Mouse (Mus musculus) adrenal gland, postnatal 25 days (tissue): ENCODE results near the gene Hdgfl3. TPM values are rescaled to one million over a fixed set of nuclear protein-coding genes. Genes with fewer than 3 reads are reported as not detected.

Source experiments
- DNase-seq: peaks from one replicate; pipeline ENCODE4 v3.0.0; 2021; ENCODE audit warnings: mixed read lengths
- total RNA-seq: library from RNA; stranded (reverse); gene quantifications from 2 replicates; pipeline ENCODE4 v1.2.3, GENCODE M21; 2021

Hdgfl3 gene
- total RNA-seq, 1 experiment from 2014 or later = 14.2 TPM

- no peak for DNase-seq
Observed at GRCm38 (mm10) chr7:81899361-81899760, 34.9 kb downstream of the Hdgfl3 start.

GRCm38 (mm10) chr7:81885128-81885527, 49.1 kb downstream of the Hdgfl3 start:
- no peak for DNase-seq

DNA sequence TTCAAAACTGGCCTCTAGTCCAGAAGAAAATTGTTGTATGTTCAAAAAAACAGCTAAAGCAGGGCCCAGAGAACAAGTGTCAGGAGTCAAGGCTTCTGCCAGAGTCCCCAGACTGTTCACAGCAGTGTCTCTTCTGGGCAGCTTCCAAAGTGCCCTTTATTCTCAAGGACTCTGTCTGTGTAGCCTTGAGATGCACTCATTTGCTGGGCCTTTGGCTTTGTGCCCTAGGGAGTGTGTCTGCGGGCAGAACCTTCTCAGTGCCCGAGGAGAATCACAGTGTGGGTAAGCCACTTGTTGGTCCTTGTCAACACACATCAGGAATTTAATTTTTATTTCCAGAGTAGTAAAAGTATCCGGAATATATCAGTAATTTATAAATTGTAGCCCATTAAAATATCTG, 52.7 kb downstream of the Hdgfl3 start:
- peak; percentile 81 for DNase-seq

DNA sequence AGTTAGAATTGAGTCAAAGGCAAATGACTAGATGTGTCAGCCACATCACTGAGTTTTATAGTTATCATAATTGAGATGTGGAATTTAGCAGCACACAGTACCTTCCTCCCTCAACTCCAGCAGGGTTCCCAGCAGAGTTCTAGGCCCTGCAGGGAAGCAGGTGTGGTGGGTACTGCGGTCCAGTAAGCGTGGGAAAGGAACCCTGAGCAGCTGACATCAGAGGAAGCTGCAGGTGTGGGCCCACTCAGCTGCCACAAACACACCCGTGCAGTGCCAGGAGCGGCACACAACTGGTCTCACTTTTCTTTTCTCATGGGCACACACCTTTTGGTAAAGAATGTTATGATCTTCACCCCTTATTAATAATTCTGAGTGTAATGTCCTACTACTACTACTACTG, 53.5 kb downstream of the Hdgfl3 start:
- no peak for DNase-seq

DNA sequence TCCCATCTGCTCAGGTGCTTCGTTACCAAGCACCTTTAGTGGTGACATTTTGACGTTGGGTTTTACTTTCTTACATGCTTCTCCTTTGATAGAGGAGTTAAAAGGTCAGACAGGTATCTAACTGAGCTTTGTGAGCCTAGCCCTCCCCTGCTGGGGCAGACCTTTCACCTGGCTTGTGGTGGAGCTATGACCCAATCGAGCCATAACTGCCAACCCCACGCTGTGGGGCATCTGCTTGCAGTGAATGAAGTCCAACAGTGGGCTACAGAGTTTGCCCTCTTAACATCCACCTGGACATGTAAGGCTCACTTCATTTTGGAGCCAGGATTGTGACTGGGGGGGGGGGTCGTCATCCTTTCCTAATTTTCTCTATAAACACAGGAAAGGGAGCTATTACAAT, 54.0 kb downstream of the Hdgfl3 start:
- no peak for DNase-seq

- peak; percentile 44 for DNase-seq
Observed at GRCm38 (mm10) chr7:81875372-81875771, 58.9 kb downstream of the Hdgfl3 start.

- no peak for DNase-seq
Observed at GRCm38 (mm10) chr7:81874636-81875035, 59.6 kb downstream of the Hdgfl3 start.

DNA sequence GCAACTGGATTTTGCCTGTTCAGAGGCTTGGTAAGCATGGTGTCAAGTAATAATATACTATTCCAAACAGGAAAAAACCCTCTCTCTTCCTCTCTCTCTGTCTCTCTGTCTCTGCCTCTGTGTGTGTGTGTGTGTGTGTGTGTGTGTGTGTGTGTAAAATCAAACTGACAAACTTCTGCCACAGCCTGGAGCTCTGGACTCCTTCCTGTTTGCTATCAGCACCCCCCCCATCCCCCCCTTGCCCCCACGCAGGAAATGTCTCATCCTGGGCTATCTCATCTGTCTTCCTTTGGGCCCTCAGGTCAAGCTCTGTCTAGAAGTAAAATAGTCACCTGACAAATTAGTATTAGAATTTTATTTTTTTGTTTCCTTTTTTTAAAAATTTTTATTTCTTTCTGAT, 60.5 kb downstream of the Hdgfl3 start:
- DNase-seq = no peak

DNA sequence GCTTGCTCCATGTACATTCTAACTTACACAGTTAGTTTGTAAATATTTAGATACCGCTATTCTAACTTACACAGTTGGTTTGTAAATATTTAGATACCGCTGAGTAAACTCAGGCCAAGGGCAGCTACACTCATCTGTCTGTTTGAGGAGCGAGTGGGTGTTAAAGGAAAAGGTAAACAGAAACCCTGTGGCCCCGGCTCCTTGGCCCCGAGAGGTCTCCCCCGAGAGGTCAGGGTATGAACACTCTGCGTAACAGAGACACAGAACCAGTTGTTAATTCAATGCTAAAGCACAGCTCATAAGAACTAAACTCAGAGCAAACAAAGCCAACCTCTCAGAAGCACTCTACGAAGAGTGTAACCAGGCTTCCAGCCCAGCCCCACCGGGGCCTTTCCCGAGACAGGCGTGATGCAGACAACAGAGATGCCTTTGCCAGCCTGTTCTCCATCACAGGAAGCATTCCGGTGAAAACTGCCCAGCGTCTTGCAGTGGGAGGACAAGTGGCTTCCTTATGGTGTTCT, 61.7 kb downstream of the Hdgfl3 start:
- no peak for DNase-seq

DNA sequence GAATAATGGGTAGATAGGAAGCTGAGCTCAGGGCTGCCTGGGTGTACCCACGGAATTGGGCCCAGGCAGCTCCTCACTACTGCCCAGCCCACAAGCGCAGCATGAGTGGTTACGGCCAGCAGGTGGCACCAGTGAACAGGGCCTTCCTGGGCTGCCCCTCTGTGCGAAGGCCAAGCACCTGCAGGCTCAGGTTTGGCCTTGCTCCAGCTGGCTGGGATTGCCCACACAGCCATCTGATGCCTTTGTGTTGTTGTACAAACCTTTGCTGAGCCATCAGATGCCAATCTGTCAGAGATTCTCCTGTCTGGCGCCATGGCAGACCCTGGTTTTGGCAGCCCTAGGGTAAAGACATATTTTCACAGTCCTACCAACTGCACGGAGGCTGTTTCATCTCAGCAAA, 66.1 kb downstream of the Hdgfl3 start:
- DNase-seq = peak; percentile 84

GRCm38 (mm10) chr7:81867231-81867930, 66.9 kb downstream of the Hdgfl3 start:
- DNase-seq = no peak

GRCm38 (mm10) chr7:81865937-81866336, 68.3 kb downstream of the Hdgfl3 start:
- no peak for DNase-seq

DNA sequence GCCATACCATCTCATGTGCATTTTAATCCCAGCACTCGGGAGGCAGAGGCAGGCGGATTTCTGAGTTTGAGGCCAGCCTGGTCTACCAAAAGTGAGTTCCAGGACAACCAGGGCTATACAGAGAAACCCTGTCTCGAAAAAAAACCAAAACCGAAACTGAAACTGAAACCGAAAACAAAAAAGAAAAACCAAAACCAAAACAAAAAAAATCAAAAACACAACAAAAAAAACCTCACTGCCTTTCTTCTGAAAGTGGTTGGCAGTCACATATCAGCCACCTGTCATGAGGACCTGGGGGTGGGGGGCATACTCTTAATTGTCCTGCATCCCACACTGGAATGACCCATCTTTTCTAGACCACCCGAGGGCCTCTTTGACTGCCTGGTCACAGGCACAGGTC, 69.7 kb downstream of the Hdgfl3 start:
- DNase-seq = no peak

- no peak for DNase-seq
Observed at GRCm38 (mm10) chr7:81862587-81863583, 71.4 kb downstream of the Hdgfl3 start.

- no peak for DNase-seq
Observed at GRCm38 (mm10) chr7:81861921-81862320, 72.4 kb downstream of the Hdgfl3 start.

DNA sequence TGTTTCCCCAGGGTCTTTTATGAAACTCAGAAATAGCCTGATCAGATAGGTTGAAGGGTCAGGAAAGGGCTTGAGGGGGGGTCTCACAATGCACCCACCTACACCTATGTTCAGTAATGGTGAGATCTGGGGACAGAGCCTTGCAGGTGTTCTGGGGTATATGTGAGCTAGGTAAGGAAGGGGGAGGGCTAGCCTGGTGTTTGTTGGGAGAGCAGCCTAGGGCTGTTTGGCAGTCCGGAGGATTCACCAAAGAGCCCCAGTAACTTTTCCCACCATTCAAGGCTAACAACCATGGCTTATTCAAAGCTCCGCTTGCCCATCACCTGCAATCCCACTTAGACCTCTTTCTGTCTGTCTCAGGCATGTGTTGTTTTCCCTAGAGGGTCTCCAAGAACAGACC, 72.8 kb downstream of the Hdgfl3 start:
- no peak for DNase-seq

- no peak for DNase-seq
Observed at GRCm38 (mm10) chr7:81860996-81861395, 73.3 kb downstream of the Hdgfl3 start.

GRCm38 (mm10) chr7:81860071-81860470, 74.2 kb downstream of the Hdgfl3 start:
- DNase-seq = no peak

DNA sequence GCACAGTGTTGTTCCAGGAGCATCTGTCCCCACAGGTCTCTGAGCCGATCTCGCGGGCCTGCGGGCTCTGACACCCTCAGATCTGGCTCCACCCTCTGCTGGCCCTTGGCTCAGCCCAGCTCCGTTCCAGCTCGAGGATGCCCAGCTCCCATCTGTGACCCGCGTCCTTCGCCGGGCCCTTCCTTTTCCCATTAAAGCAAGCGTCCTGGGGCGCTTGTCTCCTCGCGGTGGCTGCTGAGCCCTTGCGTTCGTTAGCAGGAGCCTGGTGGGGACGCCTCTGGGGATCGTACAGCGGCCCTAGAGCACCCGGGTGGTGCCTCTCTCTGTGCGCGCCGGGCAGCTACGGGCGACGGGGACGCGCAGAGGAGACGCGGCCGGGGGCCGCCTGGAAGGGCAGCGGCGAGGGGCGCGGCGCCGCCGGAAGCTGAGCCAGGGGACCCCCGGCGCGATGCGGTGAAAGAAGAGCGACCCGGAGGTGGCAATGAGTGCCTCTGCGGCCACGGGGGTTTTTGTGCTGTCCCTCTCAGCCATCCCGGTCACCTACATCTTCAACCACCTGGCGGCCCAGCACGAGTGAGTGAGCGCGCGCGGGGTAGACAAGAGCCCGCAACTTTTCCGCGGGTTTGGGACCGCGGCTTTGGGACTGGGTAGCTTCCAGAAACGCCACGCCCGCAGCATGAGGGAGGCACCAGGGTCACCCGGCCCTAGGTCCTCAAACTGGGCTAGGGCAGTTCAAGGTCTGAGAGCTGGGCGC, 75.1 kb downstream of the Hdgfl3 start, which contains the start of gene Tm6sf1:
TSS of gene Tm6sf1 (plus strand) at position 34 of the 754 bp plus-strand sequence.
- peak; percentile 40 for DNase-seq

GRCm38 (mm10) chr7:81858236-81858635, 76.0 kb downstream of the Hdgfl3 start:
- DNase-seq = no peak

DNA sequence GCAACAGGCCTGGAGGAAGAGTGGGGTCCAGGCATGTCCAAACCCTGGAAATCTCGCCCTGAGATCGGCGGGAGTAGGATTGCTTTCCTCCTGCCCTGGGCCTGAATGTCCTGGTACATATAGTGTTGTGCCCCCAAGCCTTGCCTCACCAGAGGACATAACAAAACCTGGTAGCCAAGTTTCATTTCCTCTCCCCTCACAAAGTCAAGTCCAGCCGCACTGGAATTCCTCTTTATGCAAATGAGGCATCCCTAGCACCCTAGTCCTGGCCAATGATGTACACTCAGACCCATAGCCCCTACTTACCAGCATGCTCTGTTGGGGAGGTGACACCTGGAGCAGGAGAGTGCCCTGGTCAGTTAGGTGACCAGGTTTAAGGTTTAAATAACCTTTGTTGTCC, 78.1 kb downstream of the Hdgfl3 start:
- DNase-seq = no peak

GRCm38 (mm10) chr7:81855694-81856093, 78.6 kb downstream of the Hdgfl3 start, which contains the start of gene Gm10160:
Gene Gm10160 (minus strand): TSS chr7:81855794.
- no peak for DNase-seq
